Mouse (Mus musculus) neural tube, embryonic 11.5 days (tissue): Measurements from ENCODE around the gene Ngfr. TPM values are rescaled to one million over a fixed set of nuclear protein-coding genes. Genes with fewer than 3 reads are reported as not detected.

Source experiments
- ATAC-seq: fragments of 200-750 bp; cut with Nextera tagmentation; 2 replicates; pipeline ENCODE4 v1.8.0; 2017; ENCODE audit warnings: moderate number of reproducible peaks, mild to moderate bottlenecking, moderate TSS enrichment, moderate library complexity; ENCODE audit not compliant: insufficient read depth, low FRiP score, low TSS enrichment
- DNase-seq: peaks from one replicate; pipeline ENCODE4 v3.0.0-alpha.2; 2015; ENCODE audit warnings: low spot score
- H3K27ac ChIP-seq: fragments of 300-500 bp; sonication (generic); 2 replicates; pipeline ENCODE4 v1.5.1; 2014; ENCODE audit warnings: low read depth, mild to moderate bottlenecking, low read length
- H3K27me3 ChIP-seq: fragments of 300-500 bp; sonication (generic); 2 replicates; pipeline ENCODE4 v1.6.1; 2014; ENCODE audit warnings: mild to moderate bottlenecking, low read length, mixed read lengths; ENCODE audit not compliant: control insufficient read depth, insufficient read depth
- H3K36me3 ChIP-seq: fragments of 300-500 bp; sonication (generic); 2 replicates; pipeline ENCODE4 v1.6.1; 2014; ENCODE audit warnings: mild to moderate bottlenecking, low read length, moderate library complexity, mixed read lengths; ENCODE audit not compliant: control insufficient read depth, insufficient read depth
- H3K4me1 ChIP-seq: fragments of 300-500 bp; sonication (generic); 2 replicates; pipeline ENCODE4 v1.6.1; 2014; ENCODE audit warnings: low read length, mixed read lengths; ENCODE audit not compliant: control insufficient read depth, insufficient read depth
- H3K4me2 ChIP-seq: fragments of 300-500 bp; sonication (generic); 2 replicates; pipeline ENCODE4 v1.6.1; 2014; ENCODE audit warnings: low read depth, mild to moderate bottlenecking, moderate library complexity
- H3K4me3 ChIP-seq: fragments of 300-500 bp; sonication (generic); 2 replicates; pipeline ENCODE4 v1.5.1; 2014; ENCODE audit warnings: low read depth, low read length
- H3K9ac ChIP-seq: fragments of 300-500 bp; sonication (generic); 2 replicates; pipeline ENCODE4 v1.6.1; 2014; ENCODE audit warnings: mild to moderate bottlenecking, low read length
- H3K9me3 ChIP-seq: fragments of 300-500 bp; sonication (generic); 2 replicates; pipeline ENCODE4 v1.6.1; 2016; ENCODE audit warnings: low read length; ENCODE audit not compliant: control insufficient read depth
- WGBS: fragments of 180-500 bp; shearing (Covaris S2); extraction: QIAGEN DNeasy Blood & Tissue Kit; methylation state at CpG from one replicate; pipeline ENCODE4 v1.1.7; 2014; 5-methylcytosine and 5-hydroxymethylcytosine counted together
- polyA plus RNA-seq: library from polyadenylated mRNA; unstranded; fragments of >200 nt; fragmentation: Nextera tagmentation; extraction: Ambion mirVana; gene quantifications from 2 replicates; pipeline ENCODE4 v1.2.1, GENCODE M21; 2014

The Ngfr gene
- polyA plus RNA-seq, result 92.0 and 97.6 TPM in 2 replicates

GRCm38 (mm10) chr11:95587423-95587951 lies at the start of gene Ngfr:
TSS of gene Ngfr (minus strand) at chr11:95587735.
- DNase-seq, result peak; percentile 83
- Histone ChIP-seq H3K9me3 (no peaks in the 10 kb centered on the region), H3K4me1 (peaks cover 32% of the 10 kb centered on the region), H3K9ac (peak within 1 kb of the TSS; percentile 65), H3K36me3 (no peaks in the 10 kb centered on the region), H3K27ac (peak within 1 kb of the TSS; percentile 74), H3K27me3 (peaks cover 29% of the 10 kb centered on the region), H3K4me2 (peak within 1 kb of the TSS; percentile 71), H3K4me3 (peak within 1 kb of the TSS; percentile 48)
- WGBS, result under 1% methylated on average over 31 of the region's 39 CpGs
- ATAC-seq, result peak; percentile 71

DNA sequence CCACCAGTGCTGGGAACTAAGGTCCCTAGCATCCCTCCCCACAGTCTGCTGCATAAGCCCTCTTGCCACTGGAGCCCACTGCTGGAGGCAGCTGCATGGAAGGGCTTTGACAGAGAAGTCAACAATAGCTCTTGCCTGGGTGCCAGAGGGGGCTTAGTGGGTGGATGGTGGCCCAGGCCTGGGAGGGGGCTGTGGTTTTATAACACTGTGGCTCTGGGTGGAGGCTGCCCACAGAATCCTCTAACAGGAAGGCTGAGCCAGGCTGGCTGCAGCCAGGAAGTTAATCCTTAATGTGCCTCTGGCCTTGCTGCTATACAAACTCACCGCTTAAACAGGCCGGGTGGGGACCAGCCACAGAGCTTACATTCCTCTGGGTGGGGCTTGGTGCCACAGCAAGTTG lies 47.5 kb upstream of the Ngfr start:
- no peak overlapping the region for H3K27ac ChIP-seq
- H3K4me2 ChIP-seq, result no peak overlapping the region
- H3K4me3 ChIP-seq, result no peak overlapping the region
- no peaks in the 10 kb centered on the region for H3K36me3 ChIP-seq
- no peak overlapping the region for H3K9ac ChIP-seq
- WGBS, result 53% methylated on average over 2 of the region's 2 CpGs
- no peaks in the 10 kb centered on the region for H3K9me3 ChIP-seq
- H3K27me3 ChIP-seq, result no peaks in the 10 kb centered on the region
- DNase-seq, result no peak
- H3K4me1 ChIP-seq, result peaks cover 8% of the 10 kb centered on the region
- ATAC-seq, result no peak

DNA sequence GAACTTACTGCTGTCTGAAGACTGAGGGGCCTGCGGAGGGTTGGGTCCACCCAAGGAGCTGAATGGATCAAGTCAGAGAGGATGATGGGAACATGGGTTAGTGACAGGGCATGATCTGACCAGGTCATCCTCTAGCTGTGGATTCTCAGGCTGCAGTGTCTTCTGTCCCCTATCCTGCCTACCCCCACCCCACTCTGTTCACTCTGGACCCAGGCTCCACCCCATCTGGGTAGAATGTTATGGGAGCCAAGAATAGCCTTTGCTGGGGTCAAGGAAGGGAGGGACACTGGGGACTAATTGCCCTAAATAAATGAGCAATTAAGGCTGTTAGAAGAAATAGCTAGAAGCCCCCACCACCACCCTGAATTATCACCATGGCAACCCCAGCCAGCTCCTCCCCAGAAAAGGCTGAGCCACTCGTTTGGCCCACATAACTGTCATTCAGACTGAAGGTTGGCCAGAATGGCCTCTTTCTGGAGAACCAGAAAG lies 46.0 kb upstream of the Ngfr start:
- no peak overlapping the region for H3K4me3 ChIP-seq
- no peak overlapping the region for H3K27ac ChIP-seq
- ATAC-seq, result no peak
- 45% methylated on average over 2 of the region's 2 CpGs for whole genome bisulfite sequencing
- no peak for DNase-seq
- no peak overlapping the region for H3K9ac ChIP-seq
- H3K9me3 ChIP-seq, result no peaks in the 10 kb centered on the region
- no peaks in the 10 kb centered on the region for H3K27me3 ChIP-seq
- peaks cover 3% of the 10 kb centered on the region; the same call in 1 of the 2 replicates for H3K4me1 ChIP-seq
- H3K4me2 ChIP-seq, result no peak overlapping the region
- H3K36me3 ChIP-seq, result no peaks in the 10 kb centered on the region

- no peak overlapping the region for H3K4me3 ChIP-seq
- no peak overlapping the region for H3K9ac ChIP-seq
- 52% methylated on average over 6 of the region's 6 CpGs for WGBS
- ATAC-seq (no peak; the same call in 1 of the 2 replicates), DNase-seq (no peak)
- H3K36me3 ChIP-seq, result no peaks in the 10 kb centered on the region
- H3K27me3 ChIP-seq, result no peaks in the 10 kb centered on the region
- H3K27ac ChIP-seq, result 0 out of 2 replicates have a peak overlapping the region, but pooled peaks have one; percentile 30
- peaks cover 3% of the 10 kb centered on the region; the same call in 1 of the 2 replicates for H3K4me1 ChIP-seq
- H3K9me3 ChIP-seq, result no peaks in the 10 kb centered on the region
- no peak overlapping the region for H3K4me2 ChIP-seq
These were observed 44.9 kb upstream of the Ngfr start for GRCm38 (mm10) chr11:95632474-95632873.

GRCm38 (mm10) chr11:95631301-95631700 lies 43.8 kb upstream of the Ngfr start:
- Histone ChIP-seq H3K4me2 (no peak overlapping the region), H3K36me3 (no peaks in the 10 kb centered on the region), H3K27me3 (no peaks in the 10 kb centered on the region), H3K27ac (peak overlapping the region; percentile 34; the same call in 1 of the 2 replicates), H3K9ac (no peak overlapping the region), H3K4me3 (no peak overlapping the region), H3K9me3 (no peaks in the 10 kb centered on the region), H3K4me1 (peaks cover 3% of the 10 kb centered on the region; the same call in 1 of the 2 replicates)
- WGBS, result 55% methylated on average over 4 of the region's 4 CpGs
- no peak for ATAC-seq
- DNase-seq, result no peak

DNA sequence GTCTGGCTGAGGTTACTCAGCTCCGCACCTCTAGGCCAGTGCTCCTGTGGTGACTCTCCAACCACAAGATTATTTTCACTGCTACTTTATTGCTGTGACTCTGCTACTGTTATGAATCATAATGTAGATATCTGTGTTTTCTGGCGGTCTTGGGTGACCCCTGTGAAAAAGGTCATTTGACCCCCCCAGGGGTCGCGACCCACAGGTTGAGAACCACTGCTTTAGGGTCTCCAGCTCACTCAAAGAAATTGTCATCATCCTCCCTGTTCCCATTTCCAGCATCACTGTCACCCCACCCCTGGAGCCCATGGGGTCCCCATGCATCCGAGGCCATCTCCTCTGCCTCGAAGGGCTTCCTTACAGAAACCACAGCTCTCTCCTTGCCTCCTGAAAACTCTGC lies 43.0 kb upstream of the Ngfr start:
- Histone ChIP-seq H3K9ac (no peak overlapping the region), H3K27ac (no peak overlapping the region), H3K4me2 (no peak overlapping the region), H3K27me3 (no peaks in the 10 kb centered on the region), H3K9me3 (no peaks in the 10 kb centered on the region), H3K4me3 (no peak overlapping the region), H3K4me1 (peaks cover 3% of the 10 kb centered on the region; the same call in 1 of the 2 replicates), H3K36me3 (no peaks in the 10 kb centered on the region)
- ATAC-seq (no peak), DNase-seq (no peak)
- 84% methylated on average over 6 of the region's 6 CpGs for WGBS

- H3K9ac ChIP-seq, result no peak overlapping the region
- H3K4me2 ChIP-seq, result no peak overlapping the region
- H3K9me3 ChIP-seq, result no peaks in the 10 kb centered on the region
- DNase-seq (no peak), ATAC-seq (no peak)
- no peaks in the 10 kb centered on the region for H3K36me3 ChIP-seq
- WGBS, result 12% methylated on average over 8 of the region's 8 CpGs
- H3K4me3 ChIP-seq, result no peak overlapping the region
- H3K27ac ChIP-seq, result no peak overlapping the region
- H3K27me3 ChIP-seq, result no peaks in the 10 kb centered on the region
- H3K4me1 ChIP-seq, result peaks cover 16% of the 10 kb centered on the region; the same call in 1 of the 2 replicates
These were observed 34.9 kb upstream of the Ngfr start for GRCm38 (mm10) chr11:95622426-95622825.

DNA sequence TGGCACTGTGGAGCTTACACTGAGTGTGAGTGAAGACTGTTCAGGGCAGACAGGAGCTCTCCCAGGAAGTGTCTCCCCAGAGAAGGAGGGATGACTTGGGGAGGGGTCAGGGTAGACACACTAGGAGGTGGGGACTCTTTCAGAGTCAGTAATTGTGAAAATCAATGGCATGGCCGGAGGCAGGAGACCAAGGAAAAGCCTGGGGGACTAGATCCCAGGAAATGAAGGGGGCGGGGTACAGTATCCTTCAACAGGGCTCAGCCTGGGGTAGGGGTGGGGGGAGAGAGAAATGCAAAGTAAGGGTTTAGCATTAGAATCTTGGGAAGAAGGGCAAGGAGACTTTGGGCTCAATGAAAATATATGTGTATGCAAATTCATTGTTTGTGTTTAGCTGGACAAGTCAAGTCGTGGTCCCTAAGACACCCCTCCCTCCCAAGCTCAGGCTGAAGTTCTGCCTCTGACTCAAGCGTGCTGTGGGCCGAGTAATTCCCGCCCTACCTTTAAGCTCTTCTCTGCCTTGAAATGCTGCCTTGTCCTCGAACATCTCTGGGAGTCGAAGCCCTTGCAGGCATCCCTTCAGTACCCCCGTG lies 34.1 kb upstream of the Ngfr start:
- ATAC-seq (no peak), DNase-seq (no peak)
- Histone ChIP-seq H3K36me3 (no peaks in the 10 kb centered on the region), H3K9me3 (no peaks in the 10 kb centered on the region), H3K4me1 (peaks cover 17% of the 10 kb centered on the region; the same call in 1 of the 2 replicates), H3K4me2 (no peak overlapping the region), H3K27ac (no peak overlapping the region), H3K27me3 (no peaks in the 10 kb centered on the region), H3K4me3 (no peak overlapping the region), H3K9ac (no peak overlapping the region)
- 30% methylated on average over 9 of the region's 9 CpGs for WGBS

- Histone ChIP-seq H3K9me3 (no peaks in the 10 kb centered on the region), H3K4me3 (no peak overlapping the region), H3K4me2 (no peak overlapping the region), H3K36me3 (no peaks in the 10 kb centered on the region), H3K9ac (no peak overlapping the region), H3K27ac (0 out of 2 replicates have a peak overlapping the region, but pooled peaks have one; percentile 4), H3K4me1 (peaks cover 17% of the 10 kb centered on the region; the same call in 1 of the 2 replicates), H3K27me3 (no peaks in the 10 kb centered on the region)
- DNase-seq (no peak), ATAC-seq (no peak)
- WGBS, result 21% methylated on average over 4 of the region's 4 CpGs
These were observed 33.5 kb upstream of the Ngfr start for GRCm38 (mm10) chr11:95621010-95621409.
